Mouse (Mus musculus): ENCODE data around the gene Lzic. TPM values are rescaled to one million over a fixed set of nuclear protein-coding genes. Genes with fewer than 3 reads are reported as not detected.
"Not testable (repeated sequence)": the region's sequence is repeated elsewhere in the genome, so short reads cannot be mapped to it uniquely, and the experiment has no call there.

Lzic gene
- polyA plus RNA-seq, 1 experiment from 2014 or later = 43.1 TPM

DNA sequence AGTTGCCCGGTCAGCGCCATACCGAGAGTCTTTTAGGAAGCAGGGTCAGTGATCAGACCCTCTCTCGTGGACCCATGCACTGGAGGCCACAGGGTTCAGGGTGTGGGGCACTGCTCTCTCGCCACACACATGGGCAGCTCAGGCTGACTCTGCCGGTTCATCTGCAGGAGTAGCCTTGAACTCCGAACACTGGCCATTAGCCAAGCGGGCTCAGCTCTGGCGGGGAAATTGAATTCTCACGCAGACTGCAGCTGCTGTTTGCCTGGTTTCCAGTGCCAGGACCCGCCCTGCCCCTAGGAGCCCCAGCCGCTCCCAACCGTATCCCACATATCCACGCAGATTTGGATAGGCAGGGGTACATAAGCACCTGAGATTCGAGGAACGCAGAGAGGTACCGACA lies 30.8 kb upstream of the Lzic start:
- no peak overlapping the region for H3K4me2 ChIP-seq (ENCODE audit: low read length)
- 90% methylated on average over 17 of the region's 17 CpGs for WGBS

GRCm38 (mm10) chr4:149454879-149455278 lies 30.1 kb upstream of the Lzic start, which contains the start of gene Rbp7:
Gene Rbp7 (minus strand): TSS chr4:149454978.
- H3K9ac ChIP-seq (ENCODE audit: low read depth, low read length) = no peak within 1 kb of the TSS
- H3K4me2 ChIP-seq (ENCODE audit: low read length) = no peak within 1 kb of the TSS
- H3K4me3 ChIP-seq (ENCODE audit: low read depth, low read length) = no peak within 1 kb of the TSS
- no peaks in the 10 kb centered on the region for H3K27me3 ChIP-seq (ENCODE audit: control insufficient read depth, insufficient read depth, low read depth, low read length)
- H3K27ac ChIP-seq (ENCODE audit: low read length) = no peak within 1 kb of the TSS
- H3K4me1 ChIP-seq (ENCODE audit: control insufficient read depth, insufficient read depth, low read length) = no peaks in the 10 kb centered on the region
- H3K9me3 ChIP-seq (replicated peaks; ENCODE audit: control insufficient read depth, low read length, poor library complexity, severe bottlenecking) = no peaks in the 10 kb centered on the region
- no peak for ATAC-seq
- no peaks in the 10 kb centered on the region for H3K36me3 ChIP-seq (ENCODE audit: control insufficient read depth, insufficient read depth, low read length)
- WGBS = 63% methylated on average over 8 of the region's 8 CpGs

More for the DNA sequence above, 30.8 kb upstream of the Lzic start:
- Histone ChIP-seq H3K36me3 (ENCODE audit: control insufficient read depth, insufficient read depth, low read length) (no peaks in the 10 kb centered on the region), H3K27me3 (ENCODE audit: control insufficient read depth, insufficient read depth, low read depth, low read length) (no peaks in the 10 kb centered on the region), H3K9me3 (replicated peaks; ENCODE audit: control insufficient read depth, low read length, poor library complexity, severe bottlenecking) (no peaks in the 10 kb centered on the region), H3K4me1 (ENCODE audit: control insufficient read depth, insufficient read depth, low read length) (no peaks in the 10 kb centered on the region), H3K4me3 (ENCODE audit: low read depth, low read length) (no peak overlapping the region), H3K27ac (ENCODE audit: low read length) (no peak overlapping the region), H3K9ac (ENCODE audit: low read depth, low read length) (no peak overlapping the region)
- ATAC-seq = no peak

GRCm38 (mm10) chr4:149457163-149457562 lies 27.9 kb upstream of the Lzic start:
- H3K4me3 ChIP-seq (ENCODE audit: low read depth, low read length); H3K9ac ChIP-seq (ENCODE audit: low read depth, low read length): not testable (repeated sequence)
- 91% methylated on average over 27 of the region's 27 CpGs for WGBS

DNA sequence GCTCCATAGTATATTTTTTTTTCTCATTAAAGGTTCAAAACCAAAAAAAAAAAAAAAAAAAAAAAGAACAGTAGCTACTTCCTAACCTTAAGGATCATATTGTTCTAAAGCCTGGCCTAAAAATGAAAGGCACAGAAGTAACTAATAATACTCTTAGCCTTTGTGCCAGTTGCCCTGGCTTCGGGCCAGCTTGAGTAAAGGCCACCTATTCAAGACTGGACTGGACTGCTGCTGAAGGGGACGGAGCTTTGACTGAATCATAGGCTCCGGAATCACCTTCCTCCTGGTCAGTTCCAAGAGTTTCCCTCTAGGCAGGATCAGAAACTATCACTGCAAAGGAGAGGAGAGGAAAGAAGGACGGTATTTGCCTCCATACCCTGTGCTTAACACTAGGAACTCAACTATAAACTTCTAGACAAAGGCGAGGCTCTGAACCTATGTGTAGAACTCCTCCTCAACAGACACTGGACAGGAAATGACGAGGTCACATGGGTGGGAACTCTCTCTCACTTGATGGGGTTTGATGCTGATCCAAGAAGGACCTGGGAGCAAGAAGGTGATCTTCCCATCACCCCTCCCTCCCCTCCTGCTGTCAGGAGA lies 27.1 kb upstream of the Lzic start:
- Histone ChIP-seq H3K9ac (ENCODE audit: low read depth, low read length) (no peak overlapping the region), H3K36me3 (ENCODE audit: control insufficient read depth, insufficient read depth, low read length) (no peaks in the 10 kb centered on the region), H3K9me3 (replicated peaks; ENCODE audit: control insufficient read depth, low read length, poor library complexity, severe bottlenecking) (no peaks in the 10 kb centered on the region), H3K4me3 (ENCODE audit: low read depth, low read length) (no peak overlapping the region), H3K27ac (ENCODE audit: low read length) (no peak overlapping the region), H3K4me1 (ENCODE audit: control insufficient read depth, insufficient read depth, low read length) (no peaks in the 10 kb centered on the region), H3K27me3 (ENCODE audit: control insufficient read depth, insufficient read depth, low read depth, low read length) (no peaks in the 10 kb centered on the region), H3K4me2 (ENCODE audit: low read length) (no peak overlapping the region)
- WGBS = 79% methylated on average over 6 of the region's 6 CpGs
- no peak for ATAC-seq

More at GRCm38 (mm10) chr4:149457163-149457562, 27.9 kb upstream of the Lzic start:
- not testable (repeated sequence) for H3K27ac ChIP-seq (ENCODE audit: low read length); ATAC-seq; H3K9me3 ChIP-seq (replicated peaks; ENCODE audit: control insufficient read depth, low read length, poor library complexity, severe bottlenecking); H3K4me1 ChIP-seq (ENCODE audit: control insufficient read depth, insufficient read depth, low read length); H3K36me3 ChIP-seq (ENCODE audit: control insufficient read depth, insufficient read depth, low read length); H3K4me2 ChIP-seq (ENCODE audit: low read length); H3K27me3 ChIP-seq (ENCODE audit: control insufficient read depth, insufficient read depth, low read depth, low read length)

- H3K9me3 ChIP-seq (replicated peaks; ENCODE audit: control insufficient read depth, low read length, poor library complexity, severe bottlenecking) = no peaks in the 10 kb centered on the region
- no peak overlapping the region for H3K4me2 ChIP-seq (ENCODE audit: low read length)
- H3K9ac ChIP-seq (ENCODE audit: low read depth, low read length) = no peak overlapping the region
- WGBS = 70% methylated on average over 5 of the region's 5 CpGs
- H3K4me3 ChIP-seq (ENCODE audit: low read depth, low read length) = no peak overlapping the region
- H3K27me3 ChIP-seq (ENCODE audit: control insufficient read depth, insufficient read depth, low read depth, low read length) = no peaks in the 10 kb centered on the region
- no peak for ATAC-seq
- H3K4me1 ChIP-seq (ENCODE audit: control insufficient read depth, insufficient read depth, low read length) = no peaks in the 10 kb centered on the region
- H3K27ac ChIP-seq (ENCODE audit: low read length) = no peak overlapping the region
- H3K36me3 ChIP-seq (ENCODE audit: control insufficient read depth, insufficient read depth, low read length) = no peaks in the 10 kb centered on the region
Observed at GRCm38 (mm10) chr4:149458526-149458925, 26.5 kb upstream of the Lzic start.

DNA sequence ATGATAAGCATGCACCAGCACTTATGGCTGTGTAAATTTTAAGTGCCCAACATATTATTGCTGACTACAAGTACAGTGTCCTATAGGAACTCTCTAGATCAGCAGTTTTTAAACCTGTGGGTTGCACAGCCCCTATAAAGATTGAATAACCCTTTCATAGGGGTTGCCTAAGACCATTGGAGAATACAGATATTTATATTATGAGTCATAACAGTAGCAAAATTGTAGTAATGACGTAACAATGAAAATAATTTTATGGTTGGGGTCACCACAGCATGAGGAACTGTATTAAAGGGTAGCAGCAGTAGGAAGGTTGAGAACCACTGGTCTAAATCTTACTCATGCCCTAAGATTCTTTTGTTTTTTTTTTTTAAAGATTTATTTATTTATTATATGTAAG lies 25.6 kb upstream of the Lzic start:
- no peak overlapping the region for H3K4me3 ChIP-seq (ENCODE audit: low read depth, low read length)
- H3K36me3 ChIP-seq (ENCODE audit: control insufficient read depth, insufficient read depth, low read length) = no peaks in the 10 kb centered on the region
- ATAC-seq = no peak
- H3K27ac ChIP-seq (ENCODE audit: low read length) = no peak overlapping the region
- H3K27me3 ChIP-seq (ENCODE audit: control insufficient read depth, insufficient read depth, low read depth, low read length) = no peaks in the 10 kb centered on the region
- no peaks in the 10 kb centered on the region for H3K9me3 ChIP-seq (replicated peaks; ENCODE audit: control insufficient read depth, low read length, poor library complexity, severe bottlenecking)
- no peak overlapping the region for H3K9ac ChIP-seq (ENCODE audit: low read depth, low read length)
- WGBS = 90% methylated on average over 1 of the region's 1 CpGs
- H3K4me2 ChIP-seq (ENCODE audit: low read length) = no peak overlapping the region
- H3K4me1 ChIP-seq (ENCODE audit: control insufficient read depth, insufficient read depth, low read length) = no peaks in the 10 kb centered on the region

GRCm38 (mm10) chr4:149460475-149460874 lies 24.6 kb upstream of the Lzic start:
- H3K36me3 ChIP-seq (ENCODE audit: control insufficient read depth, insufficient read depth, low read length); H3K9me3 ChIP-seq (replicated peaks; ENCODE audit: control insufficient read depth, low read length, poor library complexity, severe bottlenecking); H3K27ac ChIP-seq (ENCODE audit: low read length); H3K4me3 ChIP-seq (ENCODE audit: low read depth, low read length); ATAC-seq; H3K9ac ChIP-seq (ENCODE audit: low read depth, low read length); H3K27me3 ChIP-seq (ENCODE audit: control insufficient read depth, insufficient read depth, low read depth, low read length); H3K4me1 ChIP-seq (ENCODE audit: control insufficient read depth, insufficient read depth, low read length); H3K4me2 ChIP-seq (ENCODE audit: low read length): not testable (repeated sequence)
- WGBS = 85% methylated on average over 2 of the region's 2 CpGs

DNA sequence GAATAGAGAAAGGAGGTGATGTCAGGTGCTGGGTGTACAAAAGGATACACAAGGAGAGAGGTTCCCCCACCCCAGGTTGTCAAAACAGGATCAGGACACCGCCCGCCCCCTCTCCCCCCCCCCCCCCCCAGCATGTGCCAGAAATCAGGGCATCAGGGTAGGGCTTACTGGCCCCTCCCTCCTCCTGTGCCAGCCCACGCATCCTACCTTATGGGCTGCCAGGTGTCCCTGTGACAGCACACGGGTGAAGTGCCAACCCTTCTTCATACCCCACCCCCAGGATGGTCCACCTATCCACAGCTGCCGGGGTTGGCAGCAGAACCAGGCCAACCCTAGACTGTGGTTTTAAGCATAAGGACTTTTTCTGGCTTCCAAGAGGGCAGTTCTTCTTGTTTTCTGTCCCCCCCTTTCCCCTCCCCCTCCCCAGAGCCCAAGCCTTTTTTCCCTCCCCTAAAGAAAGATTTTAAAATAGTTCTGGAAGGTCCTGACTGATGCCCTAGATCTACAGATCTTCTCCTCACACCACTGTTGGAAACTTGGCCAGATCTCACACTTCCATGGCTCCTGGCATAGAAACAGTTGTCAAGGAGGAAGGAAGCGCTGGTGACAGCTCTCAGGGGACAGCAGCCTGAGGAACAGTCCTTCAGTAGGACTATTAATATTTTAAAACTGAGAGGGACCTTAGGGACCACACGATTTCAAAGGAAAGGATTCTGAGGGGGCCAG lies 23.3 kb upstream of the Lzic start:
- no peak for ATAC-seq
- 66% methylated on average over 6 of the region's 7 CpGs for WGBS

DNA sequence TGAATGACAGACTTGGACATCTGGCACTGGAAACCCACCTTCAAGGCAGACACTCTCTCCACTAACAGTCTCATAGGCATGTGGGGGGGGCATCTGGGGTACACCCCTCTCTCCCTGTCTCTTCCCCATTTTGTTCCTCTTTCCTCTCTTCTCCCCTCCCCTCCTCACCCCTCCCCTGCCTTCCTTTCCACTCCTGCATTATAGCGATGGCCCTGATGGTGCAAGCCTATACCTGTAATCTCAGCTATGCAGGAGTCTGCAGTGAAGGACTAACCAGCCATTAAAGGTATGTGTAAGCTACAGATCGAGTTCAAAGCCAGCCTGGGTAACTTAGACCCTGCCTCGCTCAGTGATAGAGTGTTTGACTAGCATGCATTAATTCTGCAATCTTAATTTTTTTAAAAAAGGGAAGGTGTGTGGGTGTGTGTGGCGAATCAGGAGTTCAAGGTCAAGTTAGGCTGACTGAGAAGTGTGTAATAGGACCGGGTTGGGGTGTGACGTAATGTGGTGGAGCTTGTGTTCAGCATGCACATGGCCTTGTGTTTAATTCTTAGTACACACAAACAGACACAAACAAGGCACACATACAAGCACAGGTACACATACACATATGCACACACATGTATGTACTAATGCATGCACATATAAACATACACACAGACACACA lies 22.6 kb upstream of the Lzic start:
- H3K27ac ChIP-seq (ENCODE audit: low read length) = no peak overlapping the region
- H3K27me3 ChIP-seq (ENCODE audit: control insufficient read depth, insufficient read depth, low read depth, low read length) = no peaks in the 10 kb centered on the region
- WGBS = 80% methylated on average over 6 of the region's 6 CpGs
- no peak overlapping the region for H3K9ac ChIP-seq (ENCODE audit: low read depth, low read length)
- no peak for ATAC-seq
- no peak overlapping the region for H3K4me3 ChIP-seq (ENCODE audit: low read depth, low read length)
- H3K9me3 ChIP-seq (replicated peaks; ENCODE audit: control insufficient read depth, low read length, poor library complexity, severe bottlenecking) = no peaks in the 10 kb centered on the region
- no peak overlapping the region for H3K4me2 ChIP-seq (ENCODE audit: low read length)
- H3K36me3 ChIP-seq (ENCODE audit: control insufficient read depth, insufficient read depth, low read length) = no peaks in the 10 kb centered on the region
- no peaks in the 10 kb centered on the region for H3K4me1 ChIP-seq (ENCODE audit: control insufficient read depth, insufficient read depth, low read length)

More for the DNA sequence above, 23.3 kb upstream of the Lzic start:
- Histone ChIP-seq H3K9ac (ENCODE audit: low read depth, low read length) (no peak overlapping the region), H3K36me3 (ENCODE audit: control insufficient read depth, insufficient read depth, low read length) (no peaks in the 10 kb centered on the region), H3K9me3 (replicated peaks; ENCODE audit: control insufficient read depth, low read length, poor library complexity, severe bottlenecking) (no peaks in the 10 kb centered on the region), H3K27me3 (ENCODE audit: control insufficient read depth, insufficient read depth, low read depth, low read length) (no peaks in the 10 kb centered on the region), H3K27ac (ENCODE audit: low read length) (no peak overlapping the region), H3K4me1 (ENCODE audit: control insufficient read depth, insufficient read depth, low read length) (no peaks in the 10 kb centered on the region), H3K4me3 (ENCODE audit: low read depth, low read length) (no peak overlapping the region), H3K4me2 (ENCODE audit: low read length) (no peak overlapping the region)
